Mouse (Mus musculus) gastrocnemius, adult 8-10 months (tissue): ENCODE measurements around the gene Jph4. TPM values are rescaled to one million over a fixed set of nuclear protein-coding genes. Genes with fewer than 3 reads are reported as not detected.

Source experiments
- DNase-seq, 2 experiments: peaks; one replicate each; pipeline ENCODE4 v3.0.0; 2022; ENCODE audit warnings: low spot score in 2 of 2
- total RNA-seq, 4 experiments: library from RNA; stranded (reverse); gene quantifications; 2 replicates each; pipeline ENCODE4 v1.2.4; 2022

Gene Jph4
- total RNA-seq, 4 experiments from 2014 or later = 0.08 to 0.19 TPM; not detected in 2

- no peak for DNase-seq
These were observed 2.8 kb upstream of the Jph4 start for GRCm38 (mm10) chr14:55119421-55120134.

DNA sequence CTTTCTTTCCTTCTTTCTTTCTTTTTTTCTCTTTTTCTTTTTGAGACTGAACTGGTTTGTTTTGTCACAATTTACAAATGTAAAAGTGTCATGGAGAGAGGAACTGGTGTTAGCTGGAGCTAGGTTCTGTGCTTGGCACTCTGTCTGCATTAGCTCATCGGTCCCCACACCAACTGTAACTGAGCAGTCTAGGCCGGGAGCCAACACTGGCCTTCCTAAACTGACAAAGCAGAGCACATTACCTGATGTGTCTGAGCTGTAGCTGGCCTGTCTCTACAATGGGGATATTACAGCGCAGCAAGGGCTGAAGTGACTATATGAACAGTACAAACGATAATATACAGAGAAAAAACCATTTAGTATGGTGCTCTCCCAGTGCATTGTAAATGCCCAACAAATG is 2.1 kb upstream of the Jph4 start:
- no peak for DNase-seq

- DNase-seq = no peak
These were observed 889 bp downstream of the Jph4 start for GRCm38 (mm10) chr14:55115846-55116245.

GRCm38 (mm10) chr14:55114759-55115701 is 1.7 kb downstream of the Jph4 start:
- peak in 1 of 2 experiments; percentile 31 for DNase-seq

DNA sequence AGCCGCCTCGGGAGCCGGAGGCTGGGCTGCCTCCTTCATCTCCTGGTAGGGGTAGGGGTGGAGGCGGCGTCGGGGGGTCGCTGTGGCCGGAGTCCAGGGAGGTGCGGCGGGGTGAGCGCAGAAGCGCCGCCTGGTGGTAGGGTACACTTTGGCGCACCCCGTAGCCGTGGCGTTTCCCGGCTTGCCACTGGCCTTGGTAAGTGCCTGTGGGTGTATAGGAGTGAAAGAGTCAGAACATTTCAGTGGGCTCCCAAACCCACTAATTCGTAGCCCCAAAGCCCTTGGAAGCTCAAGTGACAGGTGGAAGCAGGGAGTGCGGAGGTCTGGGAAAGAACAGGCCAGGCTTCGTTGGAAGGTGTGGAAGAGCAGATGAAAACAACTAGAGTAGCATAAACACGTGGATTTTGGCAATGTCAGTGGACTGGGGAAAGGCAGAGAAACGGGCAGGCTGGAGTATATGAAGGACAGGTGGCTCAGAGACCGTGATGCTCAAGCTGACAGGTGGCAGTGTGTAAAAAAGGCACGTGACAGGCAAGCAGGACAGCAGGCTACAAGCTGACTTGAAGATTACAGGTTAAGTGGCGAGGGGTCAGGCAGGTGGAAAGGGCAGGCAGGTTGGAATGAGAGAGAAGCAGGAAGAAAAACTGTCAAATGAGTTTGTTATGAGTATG is 2.6 kb downstream of the Jph4 start:
- DNase-seq = no peak

DNA sequence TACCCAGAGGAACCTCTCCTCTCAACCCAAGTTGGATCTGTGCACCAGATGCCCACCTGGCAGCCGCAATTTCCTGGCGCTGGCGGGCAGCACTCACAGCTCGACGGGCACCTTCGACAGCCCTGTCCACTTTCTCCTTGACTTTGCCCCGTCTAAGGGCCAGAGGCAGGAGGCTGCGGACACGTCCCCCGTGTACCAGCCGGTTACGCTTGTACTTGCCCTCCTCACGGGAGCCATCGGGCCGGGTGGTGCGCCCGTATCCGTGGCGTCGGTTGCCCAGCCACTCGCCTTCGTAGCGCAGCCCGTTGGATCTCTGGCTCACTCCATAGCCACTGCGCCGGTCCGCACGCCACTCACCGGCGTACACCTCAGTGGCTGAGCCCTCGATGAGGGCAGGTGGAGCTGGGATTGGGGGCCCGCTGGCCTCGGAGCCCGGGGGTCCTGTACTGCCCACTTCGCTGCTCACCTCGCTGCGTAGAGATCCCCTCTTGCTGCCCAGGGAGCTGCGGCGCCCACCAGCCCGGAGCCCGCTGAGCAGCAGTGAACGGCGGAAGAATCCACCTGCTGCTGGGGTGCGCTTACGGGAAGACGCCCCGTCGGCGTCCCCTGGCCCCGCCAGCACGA is 3.3 kb downstream of the Jph4 start:
- no peak for DNase-seq

- no peak for DNase-seq
These were observed 5.0 kb downstream of the Jph4 start for GRCm38 (mm10) chr14:55111720-55112119.

- DNase-seq = no peak
These were observed 6.7 kb downstream of the Jph4 start for GRCm38 (mm10) chr14:55110076-55110475.

DNA sequence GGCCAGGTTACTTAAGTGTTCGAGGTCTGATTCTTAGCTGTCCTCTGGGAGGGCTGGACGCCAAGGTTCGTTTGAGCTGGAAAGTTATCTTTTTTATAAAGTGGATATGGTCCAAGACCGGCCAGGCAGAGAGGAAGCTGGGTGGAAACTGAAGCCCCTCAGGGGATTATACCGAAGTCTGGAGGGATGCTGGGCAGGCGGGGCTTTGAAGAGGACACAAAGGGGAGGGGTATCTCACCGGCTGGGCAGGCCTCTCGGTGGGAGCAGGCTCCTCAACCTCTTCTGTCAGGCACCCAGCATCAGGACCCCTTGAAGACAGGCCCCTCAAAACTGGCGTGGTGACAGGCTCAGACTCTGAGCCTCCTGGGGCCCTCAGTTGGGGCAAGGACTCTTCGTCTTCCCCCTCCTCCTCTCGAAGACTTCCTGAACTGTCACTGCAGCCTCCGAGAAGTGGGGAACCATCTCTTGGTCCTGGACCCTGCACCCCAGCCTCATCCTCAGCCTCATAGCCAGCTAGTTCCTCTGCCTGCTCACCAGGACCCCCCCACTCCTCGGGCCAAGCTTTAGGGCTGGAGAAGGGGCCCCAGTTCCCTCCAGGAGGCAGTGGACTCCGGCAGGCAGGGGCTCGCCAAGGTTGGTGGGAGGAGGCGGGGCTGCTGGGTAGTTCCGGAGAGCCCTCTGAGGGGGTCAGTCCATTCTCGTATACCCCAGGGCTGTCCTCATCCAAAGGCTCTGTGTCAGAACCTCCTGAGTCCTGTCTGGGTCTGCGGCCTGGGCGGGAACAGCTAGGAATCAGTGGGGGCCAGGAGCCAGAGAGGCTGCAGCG is 7.5 kb downstream of the Jph4 start:
- DNase-seq = no peak

GRCm38 (mm10) chr14:55108202-55108870 is 8.4 kb downstream of the Jph4 start:
- DNase-seq = no peak

DNA sequence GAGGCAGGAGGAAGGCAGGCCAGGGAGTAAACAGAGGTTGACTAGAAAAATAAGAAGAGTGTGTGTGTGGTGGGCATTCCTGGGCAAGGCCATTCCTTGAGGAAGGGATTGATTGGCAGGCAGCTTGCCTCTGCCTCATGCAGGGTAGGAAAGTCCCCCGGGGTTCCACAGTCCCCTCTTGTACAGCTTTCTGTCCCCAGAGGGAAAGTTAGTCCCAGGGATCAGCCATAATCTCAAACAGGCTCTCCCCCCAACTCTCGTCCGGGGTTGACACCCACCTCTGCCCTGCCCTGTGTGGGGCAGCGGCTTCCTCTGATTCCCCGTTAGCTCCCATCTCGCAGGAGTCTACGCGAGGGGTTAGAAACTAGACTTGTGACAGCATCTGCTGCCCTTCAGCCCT is 9.7 kb downstream of the Jph4 start:
- no peak for DNase-seq

DNA sequence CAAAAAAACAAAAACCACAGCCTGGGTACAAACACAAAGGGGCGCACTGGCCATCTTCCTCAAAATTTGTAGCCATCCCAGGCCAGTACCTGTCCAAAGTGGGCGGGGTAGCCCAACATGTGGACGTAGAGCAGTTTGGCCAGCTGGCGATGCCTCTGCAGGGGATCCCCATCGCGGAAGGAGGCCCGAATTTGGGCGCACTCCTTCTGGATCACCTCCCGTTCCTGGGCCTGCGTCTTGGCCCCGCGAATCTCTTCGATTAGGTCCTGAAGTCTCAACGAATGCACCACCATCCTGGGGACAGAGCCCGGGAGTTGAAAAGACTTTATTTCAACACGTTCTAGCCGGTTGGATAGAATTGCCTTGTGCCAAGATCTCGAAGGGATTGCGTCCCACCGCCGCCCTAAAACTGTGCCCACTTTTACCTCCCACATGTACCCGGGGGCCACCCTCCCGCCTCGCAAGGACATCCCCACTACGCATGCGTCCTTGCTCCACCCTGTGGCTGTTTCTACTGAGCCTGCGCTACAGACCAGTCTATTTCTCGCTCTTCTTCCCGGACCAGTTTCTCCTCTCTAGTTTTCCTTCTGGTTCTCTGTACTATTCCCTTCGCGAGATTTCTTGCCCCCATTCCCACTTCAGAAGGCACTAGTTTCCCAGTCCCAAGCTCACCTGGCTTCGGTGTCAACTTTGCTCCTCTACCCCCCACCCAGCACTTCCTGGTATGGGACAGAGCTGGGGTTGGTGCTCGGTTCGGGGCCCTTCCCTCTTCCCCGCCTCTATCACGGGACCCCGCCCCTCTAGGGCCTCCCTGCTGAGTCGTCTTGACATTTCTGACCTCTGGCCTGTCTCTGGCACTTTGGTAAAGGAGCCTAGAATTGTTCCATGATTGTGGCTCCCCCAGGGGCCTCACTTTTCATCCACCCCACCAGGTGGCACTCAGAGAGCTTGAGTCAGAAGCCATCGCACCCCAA is 10.6 kb downstream of the Jph4 start, which contains the start of gene Ap1g2:
Gene Ap1g2 (minus strand): TSS at position 758 of the 974 bp plus-strand sequence.
- peak; percentile 73 to 78 for DNase-seq

- DNase-seq = no peak
These were observed 11.3 kb downstream of the Jph4 start for GRCm38 (mm10) chr14:55105386-55105785.

DNA sequence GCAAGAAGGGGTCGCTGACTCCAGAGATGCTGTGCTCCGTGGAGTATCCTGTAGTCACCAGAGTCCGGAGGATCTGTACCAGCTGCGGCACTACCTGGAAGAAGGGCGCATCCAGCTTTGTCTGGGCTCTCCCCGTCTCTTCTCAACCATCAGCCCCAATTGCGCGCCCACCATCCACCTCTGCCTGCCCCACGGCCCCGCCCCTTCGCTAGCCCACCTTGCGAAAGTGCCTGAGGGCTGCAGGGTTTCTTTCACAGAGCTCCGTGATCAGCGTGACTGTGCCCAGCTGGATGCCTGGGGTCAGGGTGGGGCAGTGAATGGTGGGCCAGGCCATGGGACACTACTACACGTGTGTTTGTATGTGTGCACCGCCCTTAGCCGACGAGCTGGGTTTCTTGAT is 12.4 kb downstream of the Jph4 start:
- DNase-seq = no peak

GRCm38 (mm10) chr14:55102253-55102785 is 14.4 kb downstream of the Jph4 start:
- DNase-seq = no peak

DNA sequence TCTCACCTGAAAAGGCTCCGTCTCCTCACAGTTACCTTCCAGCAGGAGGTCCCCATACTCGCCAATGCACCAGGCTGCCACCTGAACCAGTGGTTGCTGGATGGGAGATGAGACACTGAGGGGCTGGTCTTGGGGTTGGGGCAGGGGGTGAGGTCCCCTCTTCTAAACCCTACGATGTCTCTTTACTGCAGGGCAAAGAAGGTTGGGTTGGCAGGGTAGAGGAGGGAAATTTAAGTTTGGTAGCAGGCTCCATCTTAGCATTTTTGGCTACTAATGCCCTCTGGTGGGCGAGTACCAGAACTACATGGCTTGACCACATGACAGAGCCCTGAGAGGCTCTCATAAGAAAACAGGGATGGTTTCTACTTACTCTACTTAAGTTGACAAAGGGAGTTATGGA is 15.1 kb downstream of the Jph4 start:
- peak in 1 of 2 experiments; percentile 36 for DNase-seq

- no peak for DNase-seq
These were observed 18.7 kb downstream of the Jph4 start for GRCm38 (mm10) chr14:55098067-55098466.

GRCm38 (mm10) chr14:55097646-55098045 is 19.1 kb downstream of the Jph4 start:
- no peak for DNase-seq
